Mouse (Mus musculus) thymus, postnatal 25 days (tissue): ENCODE results near the gene Spsb1.

ENCODE experiments used
- DNase-seq: peaks from one replicate; pipeline ENCODE4 v3.0.0; 2022

Gene Spsb1

GRCm38 (mm10) chr4:149954893-149955439 lies at the start of gene Spsb1:
Spsb1 (minus strand) TSS chr4:149955043.
- peak; percentile 100 for DNase-seq

DNA sequence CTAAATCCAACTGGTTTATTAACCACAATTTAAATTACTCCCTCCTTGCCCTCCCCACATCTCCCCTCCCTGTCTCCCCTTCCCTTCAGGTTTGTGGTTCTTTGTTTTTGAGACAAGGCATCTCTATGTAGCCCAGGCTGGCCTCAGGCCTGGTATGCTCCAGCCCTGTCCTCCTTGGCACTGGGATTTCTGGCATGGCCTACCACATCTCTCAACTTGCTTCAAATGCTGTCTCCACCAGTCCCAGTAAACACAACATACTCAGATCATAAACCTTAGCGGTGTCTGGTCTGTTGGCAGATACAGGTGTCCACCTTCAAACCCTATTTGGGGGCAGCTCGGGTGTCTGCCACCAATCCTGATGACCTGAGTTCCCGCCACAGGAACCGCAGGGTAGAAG lies 48.8 kb upstream of the Spsb1 start:
- DNase-seq: no peak

DNA sequence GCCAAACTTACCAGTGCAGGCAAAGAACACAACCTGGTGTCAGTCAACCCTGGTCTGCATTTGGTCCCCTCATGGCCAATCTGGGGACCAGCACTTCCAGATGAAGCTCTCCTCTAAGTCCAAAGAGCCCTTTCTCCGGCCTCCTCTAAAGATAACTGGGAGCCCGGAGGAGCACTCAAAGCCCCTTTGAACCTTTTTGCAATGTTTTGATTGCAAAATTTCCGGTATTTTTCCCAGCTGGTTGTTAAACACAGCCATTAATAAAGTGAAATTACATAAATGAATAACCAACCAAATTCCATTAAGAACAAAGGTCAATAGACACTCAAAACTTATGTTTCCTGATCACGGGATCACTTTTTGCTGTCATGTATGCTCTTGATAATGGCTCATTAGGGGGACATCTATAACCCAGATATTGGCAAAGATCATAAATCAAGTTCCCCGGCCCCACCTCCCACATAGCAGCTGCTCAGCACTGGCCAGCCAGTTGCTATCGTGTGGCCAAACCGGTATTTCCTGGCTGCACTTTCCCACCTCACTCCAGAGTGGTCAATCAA lies 48.3 kb upstream of the Spsb1 start:
- no peak for DNase-seq

DNA sequence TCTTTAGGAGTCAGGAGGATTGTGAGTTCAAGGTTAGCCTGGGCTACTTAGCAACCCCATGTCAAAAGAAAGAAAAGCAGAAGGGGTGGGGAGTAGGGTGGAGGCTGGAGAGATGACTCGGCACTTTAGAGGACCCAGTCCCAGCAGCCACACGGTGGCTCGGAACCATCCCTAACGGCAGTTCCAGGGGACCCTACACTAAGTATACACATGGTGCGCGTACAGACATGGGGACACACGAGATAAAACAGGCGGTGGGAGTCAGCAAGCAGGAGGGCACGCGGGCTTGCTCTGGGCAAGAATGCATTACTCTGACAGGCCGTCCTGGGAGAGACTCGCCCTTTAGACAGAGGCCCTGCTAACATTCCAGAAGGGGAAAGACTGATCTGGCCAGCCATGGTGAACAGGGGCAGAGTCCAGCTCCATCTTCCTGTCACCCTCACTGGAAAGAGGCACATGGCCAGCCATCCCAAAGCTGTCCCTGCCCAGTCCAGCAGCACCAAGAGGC lies 47.2 kb upstream of the Spsb1 start:
- DNase-seq: no peak

DNA sequence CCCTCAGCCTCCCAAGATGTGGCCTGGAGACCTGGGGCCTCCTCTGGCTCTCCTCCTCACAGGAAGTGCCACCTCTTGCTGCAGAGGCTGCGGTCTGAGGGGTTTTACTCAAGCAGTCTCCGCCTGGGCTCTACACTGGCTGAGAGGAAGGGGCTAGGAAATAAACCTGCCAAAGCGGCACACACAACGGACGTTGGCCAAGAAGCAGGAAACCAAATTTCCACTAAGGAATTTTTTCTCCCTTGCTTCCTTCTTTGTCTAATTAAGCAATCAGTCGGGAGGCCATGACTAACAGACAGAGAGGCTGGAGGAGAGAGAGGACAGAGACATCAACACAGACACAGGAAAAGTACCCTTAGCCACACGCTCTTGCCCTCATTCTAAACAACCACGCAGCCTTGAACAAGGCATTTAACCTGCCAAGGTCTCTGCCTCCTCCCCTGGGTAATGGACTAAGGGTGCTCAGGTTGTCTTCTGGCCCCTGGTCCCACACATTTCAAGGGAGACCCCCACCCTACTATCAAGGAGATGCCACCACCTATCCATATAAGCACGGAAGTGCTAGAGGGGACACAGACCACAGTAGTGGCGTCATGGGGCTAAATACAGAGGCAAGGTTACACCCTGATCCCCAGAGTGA lies 46.5 kb upstream of the Spsb1 start:
- peak; percentile 61 for DNase-seq

DNA sequence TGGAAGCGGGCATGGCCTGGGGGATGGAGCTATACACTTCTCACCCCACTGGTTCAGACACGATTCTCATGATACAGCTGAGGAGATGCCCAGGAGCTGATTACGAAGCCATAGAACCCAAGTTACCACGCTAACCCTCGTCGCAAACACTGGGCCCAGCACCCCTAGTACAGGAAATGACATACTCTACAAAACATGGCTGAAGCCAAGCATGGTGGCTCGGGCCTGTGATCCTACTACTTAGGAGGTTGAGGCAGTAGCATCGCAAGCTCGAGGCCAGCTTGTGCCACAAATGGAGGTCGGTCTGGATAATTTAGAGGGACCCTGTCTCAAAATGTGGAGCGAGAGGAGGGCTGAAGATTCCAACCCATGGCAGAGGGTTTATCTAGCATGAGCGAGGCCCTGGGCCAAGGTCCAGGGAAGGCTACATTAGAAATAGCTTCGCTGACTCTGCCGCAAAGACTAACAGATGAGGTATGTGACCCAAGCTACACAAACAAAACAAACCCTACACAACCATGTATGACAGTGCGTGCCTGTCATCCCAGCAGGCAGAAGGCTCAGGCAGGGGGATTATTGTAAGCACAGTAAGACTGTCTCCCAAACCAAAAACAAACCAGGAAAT lies 45.2 kb upstream of the Spsb1 start:
- no peak for DNase-seq

GRCm38 (mm10) chr4:149999510-149999900 lies 44.7 kb upstream of the Spsb1 start:
- DNase-seq: no peak

GRCm38 (mm10) chr4:149998786-149999509 lies 44.1 kb upstream of the Spsb1 start:
- no peak for DNase-seq

- DNase-seq: peak; percentile 26
These were observed 43.2 kb upstream of the Spsb1 start for GRCm38 (mm10) chr4:149997999-149998398.

- no peak for DNase-seq
These were observed 41.6 kb upstream of the Spsb1 start for GRCm38 (mm10) chr4:149996440-149996839.

GRCm38 (mm10) chr4:149995911-149996310 lies 41.1 kb upstream of the Spsb1 start:
- no peak for DNase-seq

DNA sequence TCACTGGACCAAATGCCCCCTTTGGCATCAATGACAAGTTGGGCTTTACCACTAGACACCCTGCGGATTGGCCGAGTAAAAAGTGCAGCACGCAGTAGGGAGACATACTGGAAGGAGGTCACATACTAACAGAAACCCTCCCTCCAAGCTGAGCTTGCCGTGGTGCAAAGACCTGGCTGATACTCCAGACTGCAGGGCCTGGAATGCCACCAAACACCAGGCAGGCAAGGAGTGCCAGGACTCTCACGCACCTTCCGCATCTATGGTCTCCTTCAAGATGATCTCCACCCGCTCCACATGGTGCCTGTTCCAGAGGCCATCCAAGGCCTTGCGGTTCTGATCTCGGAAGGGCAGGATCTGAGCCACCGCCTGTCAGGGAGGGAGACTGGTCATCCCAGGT lies 39.4 kb upstream of the Spsb1 start:
- DNase-seq: no peak

DNA sequence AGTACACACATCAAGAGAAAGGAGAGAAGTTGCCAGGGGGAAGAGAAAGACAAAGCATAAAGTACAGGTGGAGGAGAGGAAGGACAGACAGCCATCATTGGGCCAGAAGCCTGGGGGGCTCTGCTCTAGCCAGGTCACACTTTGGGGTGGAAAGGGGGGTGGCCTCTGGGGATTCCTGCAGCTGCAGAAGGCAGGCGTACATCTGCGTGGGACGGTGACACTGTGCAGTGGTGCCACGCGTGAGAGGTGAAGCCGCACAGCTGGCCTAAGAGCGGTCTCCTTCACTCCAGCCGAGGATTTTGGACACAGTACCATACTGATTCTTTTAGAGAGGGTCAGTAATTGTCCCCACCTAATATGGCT lies 37.8 kb upstream of the Spsb1 start:
- no peak for DNase-seq

DNA sequence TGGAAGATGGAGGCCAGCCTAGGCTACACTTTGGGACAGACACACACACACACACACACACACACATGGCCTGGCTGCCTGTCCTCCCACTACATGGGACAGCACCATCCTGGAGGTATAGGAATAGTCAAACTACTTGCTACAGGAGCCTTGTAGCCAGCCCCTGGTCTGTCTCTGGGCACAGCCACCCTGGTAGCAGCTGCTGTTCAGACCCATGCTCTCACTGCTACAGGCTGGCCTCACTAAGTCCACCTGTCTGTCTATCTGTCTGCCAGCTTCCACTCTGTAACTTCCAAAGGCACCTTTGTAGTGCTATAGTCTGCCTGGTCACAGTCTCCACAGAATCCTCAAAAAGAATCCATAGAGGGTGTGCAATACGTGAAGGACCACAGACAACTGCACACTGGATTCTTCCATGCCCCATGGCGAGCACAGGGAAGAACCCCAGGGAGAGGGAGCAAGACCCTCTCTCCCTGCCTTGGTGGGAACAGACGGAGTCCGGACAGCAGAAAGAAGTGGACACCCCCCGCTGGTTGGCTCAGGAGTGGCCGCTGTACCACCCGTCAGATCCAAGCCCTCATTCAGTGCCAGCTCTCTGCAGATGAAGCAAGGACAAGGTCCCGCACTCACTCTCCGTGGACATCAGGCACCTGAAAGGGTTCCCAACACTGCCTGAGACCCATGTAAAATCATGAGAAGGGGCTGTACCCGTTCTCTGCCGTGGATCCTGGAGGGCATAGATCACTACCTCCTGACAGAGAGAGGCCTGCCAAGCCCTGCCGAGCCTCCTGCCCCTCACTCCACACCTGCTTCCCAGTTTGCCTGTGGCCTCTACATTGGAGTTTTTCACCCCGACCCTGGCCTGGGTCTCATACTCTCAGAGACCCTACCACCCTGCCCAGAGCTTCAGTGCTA lies 37.2 kb upstream of the Spsb1 start:
- no peak for DNase-seq

GRCm38 (mm10) chr4:149990954-149991633 lies 36.3 kb upstream of the Spsb1 start:
- peak; percentile 86 for DNase-seq

GRCm38 (mm10) chr4:149990212-149990953 lies 35.5 kb upstream of the Spsb1 start:
- peak; percentile 35 for DNase-seq

DNA sequence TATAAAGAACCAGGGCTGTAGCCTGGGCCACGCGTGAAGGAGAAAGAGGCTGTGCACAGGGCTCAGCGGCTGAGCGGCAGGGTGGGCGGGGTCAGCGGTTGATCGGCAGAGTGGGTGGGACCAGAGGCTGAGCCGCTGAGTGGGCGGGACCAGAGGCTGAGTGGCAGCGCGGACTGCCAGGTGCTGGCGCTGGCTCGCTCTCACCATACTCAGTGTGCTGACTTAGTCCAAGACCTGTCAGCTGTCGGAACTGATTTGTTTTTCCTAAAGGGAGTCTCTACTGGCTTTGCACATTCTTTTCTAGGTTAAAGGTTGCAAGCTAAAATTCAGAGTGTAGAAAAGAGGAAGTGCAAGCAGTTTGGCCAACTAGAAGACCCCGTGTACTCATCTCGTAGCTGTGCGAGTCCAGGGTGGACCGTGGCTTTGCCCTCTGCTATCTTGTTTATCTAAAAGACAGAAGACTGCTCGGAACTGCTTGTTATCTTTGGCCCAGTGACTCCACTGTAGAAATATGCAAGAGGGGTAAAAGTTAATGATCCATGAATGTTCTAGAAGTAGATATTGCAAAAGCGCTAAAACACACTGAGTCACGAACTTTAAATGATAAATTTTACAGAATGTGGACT lies 34.2 kb upstream of the Spsb1 start:
- DNase-seq: peak; percentile 92

GRCm38 (mm10) chr4:149988301-149988700 lies 33.5 kb upstream of the Spsb1 start:
- DNase-seq: no peak

GRCm38 (mm10) chr4:149986671-149987417 lies 32.0 kb upstream of the Spsb1 start:
- no peak for DNase-seq
